Mouse (Mus musculus) intestine, embryonic 14.5 days (tissue): Measurements from ENCODE around the gene Spx. TPM values are rescaled to one million over a fixed set of nuclear protein-coding genes. Genes with fewer than 3 reads are reported as not detected.

Experiments used
- ATAC-seq: fragments of 200-750 bp; cut with Nextera tagmentation; replicated peaks from 2 replicates; pipeline ENCODE4 v1.8.0; 2017; ENCODE audit warnings: low read depth, moderate number of reproducible peaks, moderate TSS enrichment, moderate library complexity; ENCODE audit not compliant: low FRiP score, low TSS enrichment
- DNase-seq: peaks from one replicate; pipeline ENCODE4 v3.0.0-alpha.2; 2018; ENCODE audit warnings: low spot score
- H3K27ac ChIP-seq: fragments of 300-500 bp; sonication (generic); 2 replicates; pipeline ENCODE4 v1.5.1; 2014; ENCODE audit warnings: low read depth, mild to moderate bottlenecking, control low read depth
- H3K27me3 ChIP-seq: fragments of 300-500 bp; sonication (generic); replicated peaks from 2 replicates; pipeline ENCODE4 v1.6.1; 2014; ENCODE audit warnings: low read length, control low read depth; ENCODE audit not compliant: control insufficient read depth, insufficient read depth
- H3K36me3 ChIP-seq: fragments of 300-500 bp; sonication (generic); 2 replicates; pipeline ENCODE4 v1.6.1; 2014; ENCODE audit warnings: low read length, control low read depth; ENCODE audit not compliant: control insufficient read depth, insufficient read depth
- H3K4me1 ChIP-seq: fragments of 300-500 bp; sonication (generic); replicated peaks from 2 replicates; pipeline ENCODE4 v1.6.1; 2014; ENCODE audit warnings: low read length, control low read depth, mixed read lengths; ENCODE audit not compliant: control insufficient read depth, insufficient read depth
- H3K4me2 ChIP-seq: fragments of 300-500 bp; sonication (generic); 2 replicates; pipeline ENCODE4 v1.6.1; 2014; ENCODE audit warnings: low read length
- H3K4me3 ChIP-seq: fragments of 300-500 bp; sonication (generic); 2 replicates; pipeline ENCODE4 v1.5.1; 2014; ENCODE audit warnings: low read depth, low read length, control low read depth, mixed read lengths
- H3K9ac ChIP-seq: fragments of 300-500 bp; sonication (generic); 2 replicates; pipeline ENCODE4 v1.6.1; 2014; ENCODE audit warnings: mild to moderate bottlenecking, low read length
- H3K9me3 ChIP-seq: fragments of 300-500 bp; sonication (generic); 2 replicates; pipeline ENCODE4 v1.6.1; 2016; ENCODE audit warnings: low read length, control low read depth; ENCODE audit not compliant: control insufficient read depth
- WGBS: fragments of 180-500 bp; shearing (Covaris S2); extraction: QIAGEN DNeasy Blood & Tissue Kit; methylation state at CpG from one replicate; pipeline ENCODE4 v1.1.7; 2014; 5-methylcytosine and 5-hydroxymethylcytosine counted together
- polyA plus RNA-seq: library from polyadenylated mRNA; unstranded; fragments of >200 nt; fragmentation: Nextera tagmentation; extraction: Ambion mirVana; gene quantifications from 2 replicates; pipeline ENCODE4 v1.2.1, GENCODE M21; 2014

The Spx gene
- polyA plus RNA-seq, 1 experiment from 2014 or later: 0.50 TPM

DNA sequence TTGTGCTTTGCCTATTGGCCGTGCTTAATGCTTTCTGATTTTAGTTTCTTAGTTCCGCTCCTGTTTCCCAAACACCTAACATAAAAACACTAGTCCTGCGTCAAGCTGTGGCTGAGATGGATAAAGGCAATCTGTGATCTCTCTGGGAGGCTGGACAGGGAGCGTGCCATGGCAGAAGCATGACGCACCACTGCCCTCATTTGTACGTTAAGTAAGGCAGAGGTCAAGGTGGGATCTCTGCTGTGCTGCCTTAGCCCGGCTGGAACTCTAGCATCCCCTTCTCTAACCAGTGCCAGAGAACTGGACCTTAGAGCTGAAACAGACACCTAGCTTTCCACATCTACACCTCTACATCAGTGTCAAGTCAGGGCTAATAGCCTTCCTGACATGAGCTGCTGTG lies 31.6 kb upstream of the Spx start:
- H3K4me1 ChIP-seq: peaks cover 4% of the 10 kb centered on the region; the same call in 1 of the 2 replicates
- no peaks in the 10 kb centered on the region for H3K27me3 ChIP-seq
- no peak overlapping the region for H3K4me2 ChIP-seq
- 89% methylated on average over 7 of the region's 7 CpGs for WGBS
- ATAC-seq (no peak), DNase-seq (no peak)
- 0 out of 2 replicates have a peak, but pooled peaks cover 1% of the 10 kb centered on the region for H3K36me3 ChIP-seq
- H3K9me3 ChIP-seq: no peaks in the 10 kb centered on the region
- H3K4me3 ChIP-seq: no peak overlapping the region
- no peak overlapping the region for H3K27ac ChIP-seq
- H3K9ac ChIP-seq: no peak overlapping the region

- Histone ChIP-seq H3K4me3 (no peak overlapping the region), H3K36me3 (no peaks in the 10 kb centered on the region), H3K27me3 (no peaks in the 10 kb centered on the region), H3K4me2 (no peak overlapping the region), H3K9me3 (no peaks in the 10 kb centered on the region), H3K27ac (no peak overlapping the region), H3K4me1 (peaks cover 13% of the 10 kb centered on the region), H3K9ac (no peak overlapping the region)
- ATAC-seq (no peak), DNase-seq (no peak)
- 88% methylated on average over 9 of the region's 9 CpGs for WGBS
Observed at GRCm38 (mm10) chr6:142384521-142384920, 28.7 kb upstream of the Spx start.

GRCm38 (mm10) chr6:142386285-142387010 lies 26.8 kb upstream of the Spx start:
- DNase-seq: no peak

GRCm38 (mm10) chr6:142387011-142387754 lies 26.1 kb upstream of the Spx start, which contains the start of the genes Recql and Golt1b:
TSS of gene Recql (minus strand) at chr6:142387087.
TSS of gene Golt1b (plus strand) at chr6:142387221.
- ATAC-seq (peak; percentile 100), DNase-seq (peak; percentile 99)
- Histone ChIP-seq H3K4me3 (peak within 1 kb of the TSS; percentile 99), H3K9ac (peak within 1 kb of the TSS; percentile 93), H3K4me2 (peak within 1 kb of the TSS; percentile 84), H3K36me3 (no peaks in the 10 kb centered on the region), H3K4me1 (peaks cover 13% of the 10 kb centered on the region), H3K9me3 (no peaks in the 10 kb centered on the region), H3K27me3 (no peaks in the 10 kb centered on the region), H3K27ac (0 out of 2 replicates have a peak within 1 kb of the TSS, but pooled peaks have one; percentile 51)
- under 1% methylated on average over 74 of the region's 87 CpGs for whole genome bisulfite sequencing

More at GRCm38 (mm10) chr6:142386285-142387010, 26.8 kb upstream of the Spx start:
- no peaks in the 10 kb centered on the region for H3K9me3 ChIP-seq
- 5% methylated on average over 31 of the region's 31 CpGs for WGBS
- H3K36me3 ChIP-seq: no peaks in the 10 kb centered on the region
- peak overlapping the region; percentile 99 for H3K4me3 ChIP-seq
- peak; percentile 84 for ATAC-seq
- no peak overlapping the region for H3K27ac ChIP-seq
- peaks cover 13% of the 10 kb centered on the region for H3K4me1 ChIP-seq
- peak overlapping the region; percentile 55 for H3K4me2 ChIP-seq
- H3K27me3 ChIP-seq: no peaks in the 10 kb centered on the region
- peak overlapping the region; percentile 42 for H3K9ac ChIP-seq

- 17% methylated on average over 8 of the region's 8 CpGs for WGBS
- DNase-seq: no peak
- H3K27ac ChIP-seq: no peak overlapping the region
Observed at GRCm38 (mm10) chr6:142387755-142388271, 25.4 kb upstream of the Spx start.

GRCm38 (mm10) chr6:142389101-142389500 lies 24.1 kb upstream of the Spx start:
- no peak overlapping the region for H3K4me2 ChIP-seq
- H3K4me1 ChIP-seq: peaks cover 13% of the 10 kb centered on the region
- H3K9me3 ChIP-seq: no peaks in the 10 kb centered on the region
- no peak for ATAC-seq
- H3K27ac ChIP-seq: no peak overlapping the region
- WGBS: 84% methylated on average over 2 of the region's 2 CpGs
- H3K9ac ChIP-seq: no peak overlapping the region
- DNase-seq: no peak
- H3K36me3 ChIP-seq: peaks cover 13% of the 10 kb centered on the region
- no peaks in the 10 kb centered on the region for H3K27me3 ChIP-seq
- H3K4me3 ChIP-seq: no peak overlapping the region

More at GRCm38 (mm10) chr6:142387755-142388271, 25.4 kb upstream of the Spx start:
- Histone ChIP-seq H3K36me3 (peaks cover 1% of the 10 kb centered on the region; the same call in 1 of the 2 replicates), H3K27me3 (no peaks in the 10 kb centered on the region), H3K4me3 (peak overlapping the region; percentile 99), H3K4me2 (peak overlapping the region; percentile 84), H3K9me3 (no peaks in the 10 kb centered on the region), H3K9ac (peak overlapping the region; percentile 93), H3K4me1 (peaks cover 13% of the 10 kb centered on the region)
- no peak for ATAC-seq

DNA sequence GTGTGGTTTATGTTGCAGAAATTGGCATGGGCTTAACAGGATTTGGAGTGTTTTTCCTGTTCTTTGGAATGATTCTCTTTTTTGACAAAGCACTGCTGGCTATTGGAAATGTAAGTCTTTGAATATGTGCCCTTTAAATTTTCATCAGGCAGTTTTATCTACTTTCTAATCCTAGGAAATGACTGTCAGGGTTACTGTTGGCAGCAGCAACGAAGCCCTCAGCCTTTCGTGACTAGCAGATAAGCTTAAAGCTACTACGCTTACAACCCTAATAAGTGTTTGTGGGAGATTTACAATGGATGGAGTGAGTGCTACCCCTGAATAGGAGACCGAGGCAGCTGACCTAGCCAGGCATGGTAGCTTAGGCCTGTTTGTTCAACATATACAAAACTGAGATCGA lies 20.9 kb upstream of the Spx start:
- Histone ChIP-seq H3K4me3 (no peak overlapping the region), H3K4me2 (no peak overlapping the region), H3K4me1 (peaks cover 8% of the 10 kb centered on the region), H3K27me3 (no peaks in the 10 kb centered on the region), H3K36me3 (peaks cover 37% of the 10 kb centered on the region), H3K9me3 (no peaks in the 10 kb centered on the region), H3K9ac (no peak overlapping the region), H3K27ac (no peak overlapping the region)
- WGBS: 80% methylated on average over 5 of the region's 5 CpGs
- no peak for DNase-seq
- no peak for ATAC-seq

DNA sequence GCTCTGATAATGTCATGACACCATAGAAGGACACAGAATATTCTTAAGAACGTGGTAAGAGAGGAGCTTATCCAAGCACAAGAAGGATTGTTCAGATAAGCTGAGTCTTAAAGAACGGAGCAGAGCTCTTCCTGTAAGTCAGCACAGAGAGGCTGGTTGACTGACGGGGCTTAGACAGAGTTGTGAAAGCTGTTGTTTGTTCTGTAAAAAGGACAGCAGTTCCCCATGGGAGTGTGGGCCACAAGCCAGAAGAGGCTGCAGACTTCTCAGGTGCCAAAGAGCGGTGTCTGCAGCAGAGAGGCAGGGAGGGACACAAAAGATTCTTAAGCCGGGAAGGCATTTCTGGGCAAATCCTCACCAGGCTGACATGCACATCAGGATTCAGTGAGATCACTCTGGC lies 18.6 kb upstream of the Spx start:
- peaks cover 37% of the 10 kb centered on the region for H3K36me3 ChIP-seq
- no peak for DNase-seq
- no peaks in the 10 kb centered on the region for H3K9me3 ChIP-seq
- H3K27ac ChIP-seq: no peak overlapping the region
- H3K9ac ChIP-seq: no peak overlapping the region
- ATAC-seq: no peak
- H3K4me1 ChIP-seq: no peaks in the 10 kb centered on the region
- H3K27me3 ChIP-seq: no peaks in the 10 kb centered on the region
- no peak overlapping the region for H3K4me3 ChIP-seq
- WGBS: 91% methylated on average over 5 of the region's 5 CpGs
- no peak overlapping the region for H3K4me2 ChIP-seq
